Mouse (Mus musculus): ENCODE results near the gene Scaf1. TPM values are rescaled to one million over a fixed set of nuclear protein-coding genes. Genes with fewer than 3 reads are reported as not detected.

Scaf1 gene
- polyA plus RNA-seq, 1 experiment from 2014 or later = 50.6 TPM

DNA sequence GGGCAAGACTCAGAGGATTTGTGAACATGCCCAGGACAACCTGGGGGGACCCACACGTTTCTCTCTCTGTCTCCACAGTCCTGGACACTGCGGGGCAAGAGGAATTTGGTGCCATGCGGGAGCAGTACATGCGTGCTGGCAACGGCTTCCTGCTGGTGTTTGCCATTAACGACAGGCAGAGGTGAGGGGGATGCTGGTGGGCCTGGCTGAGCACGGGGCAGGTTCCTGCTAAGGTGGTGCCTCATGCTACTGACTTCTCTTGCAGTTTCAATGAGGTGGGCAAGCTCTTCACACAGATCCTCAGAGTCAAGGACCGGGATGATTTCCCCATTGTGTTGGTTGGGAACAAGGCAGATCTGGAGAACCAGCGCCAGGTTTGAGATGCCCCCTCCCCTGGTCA lies 4.1 kb upstream of the Scaf1 start:
- no peak for DNase-seq (ENCODE audit: low spot score)
- Histone ChIP-seq H3K36me3 (0 out of 2 replicates have a peak, but pooled peaks cover 2% of the 10 kb centered on the region), H3K4me1 (peaks cover 43% of the 10 kb centered on the region), H3K27ac (peak overlapping the region; percentile 28; the same call in 1 of the 2 replicates), H3K4me3 (peak overlapping the region; percentile 13; the same call in 1 of the 2 replicates), H3K27me3 (ENCODE audit: low read depth, poor library complexity, severe bottlenecking) (peaks cover 5% of the 10 kb centered on the region; the same call in 1 of the 2 replicates), H3K9me3 (replicated peaks) (no peaks in the 10 kb centered on the region)
- WGBS = 80% methylated on average over 9 of the region's 9 CpGs

DNA sequence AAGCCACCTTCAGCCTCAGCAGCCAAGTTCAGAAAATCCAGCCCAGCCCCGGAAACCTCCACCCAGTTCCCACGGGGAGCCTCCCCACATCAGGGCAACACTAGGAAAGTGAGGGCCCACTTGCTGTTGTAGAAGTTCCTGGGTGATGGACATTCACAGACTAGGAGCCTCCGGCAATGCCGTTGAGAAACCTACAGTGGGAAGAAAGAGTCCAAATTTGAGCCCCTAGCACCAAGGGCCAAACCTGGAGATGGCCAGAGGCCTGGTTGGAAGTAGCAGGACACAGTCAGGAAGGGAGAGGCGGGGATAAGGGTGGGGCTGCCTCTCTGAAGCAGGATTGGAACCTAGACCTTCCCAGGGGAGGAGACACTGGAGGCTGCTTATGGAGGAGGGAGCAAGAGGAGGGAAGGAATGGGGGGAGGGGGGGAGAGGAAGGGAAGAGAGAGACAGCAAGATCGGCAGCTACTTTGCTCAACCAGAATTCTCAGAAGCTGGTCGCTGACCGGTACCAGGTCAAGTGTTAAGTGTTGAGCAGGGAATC lies 2.9 kb upstream of the Scaf1 start:
- 36% methylated on average over 8 of the region's 8 CpGs for WGBS
- Histone ChIP-seq H3K4me1 (peaks cover 54% of the 10 kb centered on the region), H3K27ac (peak overlapping the region; percentile 42), H3K9me3 (replicated peaks) (no peaks in the 10 kb centered on the region), H3K36me3 (peaks cover under 1% of the 10 kb centered on the region; the same call in 1 of the 2 replicates), H3K27me3 (ENCODE audit: low read depth, poor library complexity, severe bottlenecking) (peaks cover 5% of the 10 kb centered on the region; the same call in 1 of the 2 replicates), H3K4me3 (peak overlapping the region; percentile 99)
- DNase-seq (ENCODE audit: low spot score) = no peak

DNA sequence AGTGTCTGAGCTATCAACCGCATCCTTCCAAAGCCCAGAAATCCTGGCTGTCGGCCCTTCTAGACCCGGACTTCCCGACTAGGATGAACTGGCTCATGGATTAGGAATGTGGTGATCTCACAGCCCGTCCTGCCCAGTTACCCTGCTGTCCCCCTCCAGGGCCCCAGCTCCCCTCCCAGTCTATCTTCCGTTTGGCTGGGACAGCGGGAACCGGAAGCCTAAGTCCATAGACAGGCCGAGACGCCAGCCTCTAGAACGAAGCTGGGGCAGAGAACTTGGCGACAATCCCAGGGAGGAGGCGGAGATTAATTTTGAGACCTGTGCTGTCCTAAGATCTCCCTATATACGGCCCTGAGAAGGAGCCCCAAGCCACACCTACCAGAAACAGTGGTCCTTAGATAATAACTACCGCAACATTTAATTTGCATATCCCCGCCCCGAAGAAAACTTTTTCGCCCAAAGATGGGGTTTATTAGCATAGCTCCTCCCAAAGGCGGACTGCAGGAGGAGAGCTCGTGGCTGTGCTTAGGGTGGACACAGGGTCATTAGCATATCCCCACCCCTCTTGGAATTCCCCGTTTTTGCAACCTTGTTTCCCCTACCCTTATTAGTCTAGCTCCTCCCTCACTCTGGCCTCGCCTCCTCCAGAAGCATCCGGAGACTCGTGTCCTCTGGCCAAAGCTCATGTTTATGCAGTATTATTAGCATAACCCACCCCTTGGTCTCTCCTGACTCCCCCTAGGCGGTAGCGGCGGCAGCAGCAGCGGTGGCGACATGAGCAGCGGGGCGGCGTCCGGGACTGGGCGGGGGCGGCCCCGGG lies 1.3 kb upstream of the Scaf1 start, which contains the start of gene Rras:
TSS of gene Rras (plus strand) at position 720 of the 820 bp plus-strand sequence.
- WGBS = under 1% methylated on average over 36 of the region's 36 CpGs
- Histone ChIP-seq H3K4me1 (peaks cover 56% of the 10 kb centered on the region), H3K27ac (peak within 1 kb of the TSS; percentile 96), H3K9me3 (replicated peaks) (no peaks in the 10 kb centered on the region), H3K4me3 (peak within 1 kb of the TSS; percentile 99), H3K36me3 (peaks cover 17% of the 10 kb centered on the region), H3K27me3 (ENCODE audit: low read depth, poor library complexity, severe bottlenecking) (peaks cover 5% of the 10 kb centered on the region; the same call in 1 of the 2 replicates)
- DNase-seq (ENCODE audit: low spot score) = peak; percentile 83

GRCm38 (mm10) chr7:45016761-45017160 lies 598 bp upstream of the Scaf1 start:
- H3K36me3 ChIP-seq = peaks cover 24% of the 10 kb centered on the region
- H3K4me1 ChIP-seq = peaks cover 56% of the 10 kb centered on the region
- WGBS = 6% methylated on average over 4 of the region's 4 CpGs
- H3K27me3 ChIP-seq (ENCODE audit: low read depth, poor library complexity, severe bottlenecking) = peaks cover 5% of the 10 kb centered on the region; the same call in 1 of the 2 replicates
- peak overlapping the region; percentile 99 for H3K4me3 ChIP-seq
- no peak for DNase-seq (ENCODE audit: low spot score)
- no peaks in the 10 kb centered on the region for H3K9me3 ChIP-seq (replicated peaks)
- H3K27ac ChIP-seq = peak overlapping the region; percentile 96

DNA sequence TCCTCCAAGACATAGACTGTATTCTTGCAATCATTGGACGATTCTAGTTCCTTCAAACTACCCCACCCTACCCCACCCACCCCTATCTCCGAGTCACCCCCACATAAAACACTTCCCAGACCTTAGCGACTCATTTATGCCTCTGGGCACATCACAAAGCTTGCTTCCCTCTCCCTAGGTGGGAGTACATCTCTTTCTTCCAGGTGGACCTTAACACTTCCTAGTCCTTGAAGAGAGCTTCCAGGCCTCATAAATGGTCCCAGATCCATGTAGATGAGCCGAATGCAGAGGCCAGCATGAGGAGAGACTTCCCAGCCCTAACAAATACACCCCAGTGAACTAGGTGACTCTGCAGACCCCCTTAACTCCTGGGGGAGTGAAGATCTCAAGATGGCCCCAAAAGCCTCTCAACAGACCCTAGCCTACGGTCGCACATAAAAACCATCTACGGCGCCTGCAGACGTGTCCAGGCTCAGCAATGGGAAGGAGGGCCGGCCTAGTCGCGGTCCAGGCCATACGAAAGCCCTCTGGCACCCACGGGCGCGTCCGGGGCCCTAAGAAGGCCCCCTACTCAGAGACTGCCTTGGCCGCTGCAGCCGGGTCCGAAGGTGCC lies 713 bp downstream of the Scaf1 start:
- Histone ChIP-seq H3K4me1 (peaks cover 50% of the 10 kb centered on the region), H3K27ac (peak overlapping the region; percentile 96), H3K27me3 (ENCODE audit: low read depth, poor library complexity, severe bottlenecking) (peaks cover 5% of the 10 kb centered on the region; the same call in 1 of the 2 replicates), H3K9me3 (replicated peaks) (no peaks in the 10 kb centered on the region), H3K4me3 (peak overlapping the region; percentile 99), H3K36me3 (peaks cover 37% of the 10 kb centered on the region)
- WGBS = 2% methylated on average over 20 of the region's 20 CpGs
- DNase-seq (ENCODE audit: low spot score) = no peak

- 94% methylated on average over 3 of the region's 3 CpGs for WGBS
- H3K27ac ChIP-seq = no peak overlapping the region
- H3K4me3 ChIP-seq = peak overlapping the region; percentile 99; the same call in 1 of the 2 replicates
- no peaks in the 10 kb centered on the region for H3K27me3 ChIP-seq (ENCODE audit: low read depth, poor library complexity, severe bottlenecking)
- DNase-seq (ENCODE audit: low spot score) = no peak
- H3K4me1 ChIP-seq = peaks cover 37% of the 10 kb centered on the region
- H3K9me3 ChIP-seq (replicated peaks) = no peaks in the 10 kb centered on the region
- H3K36me3 ChIP-seq = peaks cover 51% of the 10 kb centered on the region
Measured at GRCm38 (mm10) chr7:45014096-45014451, 2.1 kb downstream of the Scaf1 start.

DNA sequence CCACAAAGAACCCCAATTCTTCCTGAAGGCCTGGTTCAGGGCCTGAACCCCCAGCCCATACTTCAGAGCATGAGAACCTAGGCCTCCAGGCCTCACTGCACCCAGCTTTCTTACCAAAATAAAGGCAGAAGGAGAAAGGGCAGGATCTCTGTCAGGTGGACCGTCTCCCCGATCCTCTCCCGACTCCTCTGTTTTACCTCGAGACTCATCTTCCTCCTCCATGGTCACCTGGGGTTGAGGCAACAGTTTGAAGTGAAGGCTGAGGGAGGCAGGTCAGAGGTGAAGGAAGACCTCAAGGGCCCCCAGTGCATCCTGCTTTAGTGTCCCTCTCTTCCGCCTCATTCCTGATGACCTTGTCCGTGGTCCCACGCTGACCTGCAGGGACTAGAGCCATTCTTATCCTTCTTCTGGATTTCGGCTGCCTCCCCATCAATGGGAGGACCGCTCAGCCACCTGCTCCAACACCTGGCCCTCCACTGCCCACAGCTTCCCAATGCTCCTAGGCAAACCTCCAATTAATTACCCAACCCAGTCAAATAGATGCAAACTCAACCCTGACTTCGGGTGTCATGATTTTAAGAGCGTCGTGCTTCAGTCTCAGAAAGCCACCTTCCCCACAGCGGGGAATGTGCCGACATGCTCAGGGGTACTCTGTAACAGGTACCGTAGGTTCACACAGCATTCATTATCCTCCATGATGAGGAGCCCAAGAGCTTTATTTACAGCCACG lies 2.6 kb downstream of the Scaf1 start:
- Histone ChIP-seq H3K4me1 (peaks cover 32% of the 10 kb centered on the region), H3K27me3 (ENCODE audit: low read depth, poor library complexity, severe bottlenecking) (no peaks in the 10 kb centered on the region), H3K4me3 (0 out of 2 replicates have a peak overlapping the region, but pooled peaks have one; percentile 15), H3K27ac (no peak overlapping the region), H3K36me3 (peaks cover 56% of the 10 kb centered on the region), H3K9me3 (replicated peaks) (no peaks in the 10 kb centered on the region)
- no peak for DNase-seq (ENCODE audit: low spot score)
- WGBS = 97% methylated on average over 16 of the region's 16 CpGs

DNA sequence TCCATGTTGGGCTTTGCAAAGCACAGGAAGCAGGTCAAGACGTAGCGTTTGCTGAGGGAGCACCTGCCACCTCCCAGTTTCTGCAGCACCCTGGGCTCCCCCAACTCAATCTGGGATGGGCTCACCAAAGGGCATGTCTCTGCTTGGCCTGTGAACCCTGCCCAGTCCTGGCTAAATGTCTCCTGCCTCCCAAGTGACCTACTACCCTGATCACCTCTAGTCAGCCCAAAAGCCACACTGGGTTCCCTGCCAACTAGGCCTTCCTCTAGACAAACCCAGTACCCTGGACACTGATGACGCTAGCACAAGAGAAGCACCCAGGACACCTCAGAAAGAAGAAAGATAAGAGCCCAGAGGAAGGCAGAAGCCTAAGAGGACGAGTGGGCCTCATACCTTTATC lies 3.3 kb downstream of the Scaf1 start:
- no peak for DNase-seq (ENCODE audit: low spot score)
- Histone ChIP-seq H3K9me3 (replicated peaks) (no peaks in the 10 kb centered on the region), H3K4me1 (peaks cover 25% of the 10 kb centered on the region), H3K27me3 (ENCODE audit: low read depth, poor library complexity, severe bottlenecking) (no peaks in the 10 kb centered on the region), H3K36me3 (peaks cover 63% of the 10 kb centered on the region), H3K27ac (no peak overlapping the region), H3K4me3 (peak overlapping the region; percentile 15; the same call in 1 of the 2 replicates)
- WGBS = 89% methylated on average over 4 of the region's 4 CpGs

- Histone ChIP-seq H3K27me3 (ENCODE audit: low read depth, poor library complexity, severe bottlenecking) (no peaks in the 10 kb centered on the region), H3K4me3 (peak overlapping the region; percentile 0; the same call in 1 of the 2 replicates), H3K9me3 (replicated peaks) (no peaks in the 10 kb centered on the region), H3K27ac (no peak overlapping the region), H3K36me3 (peaks cover 71% of the 10 kb centered on the region), H3K4me1 (peaks cover 21% of the 10 kb centered on the region)
- WGBS = 97% methylated on average over 6 of the region's 6 CpGs
- no peak for DNase-seq (ENCODE audit: low spot score)
Measured at GRCm38 (mm10) chr7:45012011-45012410, 4.2 kb downstream of the Scaf1 start.

GRCm38 (mm10) chr7:45008411-45008810 lies 7.8 kb downstream of the Scaf1 start:
- Histone ChIP-seq H3K36me3 (peaks cover 100% of the 10 kb centered on the region), H3K27me3 (ENCODE audit: low read depth, poor library complexity, severe bottlenecking) (no peaks in the 10 kb centered on the region), H3K4me1 (peaks cover 10% of the 10 kb centered on the region), H3K27ac (no peak overlapping the region), H3K9me3 (replicated peaks) (no peaks in the 10 kb centered on the region), H3K4me3 (0 out of 2 replicates have a peak overlapping the region, but pooled peaks have one; percentile 1)
- 95% methylated on average over 19 of the region's 19 CpGs for WGBS
- DNase-seq (ENCODE audit: low spot score) = no peak

DNA sequence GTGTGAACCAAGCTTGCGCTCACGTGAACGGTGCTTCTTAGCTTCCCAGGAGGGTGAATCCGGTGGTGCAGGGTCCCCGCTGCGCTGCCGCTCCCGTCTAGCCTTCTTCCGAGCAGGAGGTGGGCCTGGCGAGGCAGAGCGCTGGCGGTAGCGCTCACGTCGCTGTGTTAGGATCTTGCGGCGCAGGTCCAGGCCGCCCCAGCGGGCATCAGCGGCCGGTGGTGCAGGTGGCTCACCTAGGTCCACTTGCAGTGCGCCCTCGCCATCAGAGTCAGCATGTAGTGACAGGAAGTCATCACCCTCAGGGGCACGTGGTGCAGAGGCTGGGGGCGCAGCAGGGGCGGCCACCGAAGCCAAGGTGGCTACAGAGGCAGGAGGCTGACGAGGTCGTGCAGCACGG lies 8.3 kb downstream of the Scaf1 start:
- Histone ChIP-seq H3K9me3 (replicated peaks) (no peaks in the 10 kb centered on the region), H3K4me1 (peaks cover 10% of the 10 kb centered on the region), H3K27me3 (ENCODE audit: low read depth, poor library complexity, severe bottlenecking) (no peaks in the 10 kb centered on the region), H3K4me3 (peak overlapping the region; percentile 1; the same call in 1 of the 2 replicates), H3K27ac (no peak overlapping the region), H3K36me3 (peaks cover 100% of the 10 kb centered on the region)
- no peak for DNase-seq (ENCODE audit: low spot score)
- 96% methylated on average over 30 of the region's 30 CpGs for whole genome bisulfite sequencing

DNA sequence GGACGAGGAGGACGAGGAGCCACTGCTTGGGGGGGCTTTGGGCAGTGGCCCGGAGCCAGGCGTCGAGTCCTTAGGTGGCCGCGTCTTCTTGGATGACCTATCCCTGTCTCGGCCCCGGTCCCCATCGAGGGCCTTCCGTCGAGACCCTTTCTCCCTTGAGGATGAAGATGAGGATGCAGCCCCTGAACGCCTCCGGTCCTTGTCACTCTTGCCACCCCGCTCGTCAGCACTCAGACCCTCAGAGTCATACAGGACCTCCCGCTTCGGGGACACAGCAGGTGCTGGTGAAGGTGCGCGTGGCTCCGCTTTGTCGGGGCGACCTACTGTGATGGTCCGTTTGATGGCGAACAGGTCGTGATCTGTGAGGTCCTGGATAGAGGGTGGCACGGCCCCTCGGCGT lies 9.0 kb downstream of the Scaf1 start:
- no peak for DNase-seq (ENCODE audit: low spot score)
- H3K36me3 ChIP-seq = peaks cover 100% of the 10 kb centered on the region
- H3K4me1 ChIP-seq = peaks cover 10% of the 10 kb centered on the region
- H3K27ac ChIP-seq = no peak overlapping the region
- H3K27me3 ChIP-seq (ENCODE audit: low read depth, poor library complexity, severe bottlenecking) = no peaks in the 10 kb centered on the region
- no peaks in the 10 kb centered on the region for H3K9me3 ChIP-seq (replicated peaks)
- no peak overlapping the region for H3K4me3 ChIP-seq
- 94% methylated on average over 29 of the region's 29 CpGs for WGBS
